Mouse (Mus musculus) layer of hippocampus, adult 8-10 months (tissue): ENCODE measurements around the gene Atxn2. TPM values are rescaled to one million over a fixed set of nuclear protein-coding genes. Genes with fewer than 3 reads are reported as not detected.
"Not testable (repeated sequence)": the region's sequence is repeated elsewhere in the genome, so short reads cannot be mapped to it uniquely, and the experiment has no call there.

Experiments
- DNase-seq, 2 experiments: peaks; one replicate each; pipeline ENCODE4 v3.0.0; 2022; ENCODE audit warnings: low spot score in 2 of 2
- total RNA-seq, 4 experiments: library from RNA; stranded (reverse); gene quantifications; 2 replicates each; pipeline ENCODE4 v1.2.4; 2022

Atxn2 gene
- total RNA-seq, 4 experiments from 2014 or later: 190 to 238 (median 231) TPM

DNA sequence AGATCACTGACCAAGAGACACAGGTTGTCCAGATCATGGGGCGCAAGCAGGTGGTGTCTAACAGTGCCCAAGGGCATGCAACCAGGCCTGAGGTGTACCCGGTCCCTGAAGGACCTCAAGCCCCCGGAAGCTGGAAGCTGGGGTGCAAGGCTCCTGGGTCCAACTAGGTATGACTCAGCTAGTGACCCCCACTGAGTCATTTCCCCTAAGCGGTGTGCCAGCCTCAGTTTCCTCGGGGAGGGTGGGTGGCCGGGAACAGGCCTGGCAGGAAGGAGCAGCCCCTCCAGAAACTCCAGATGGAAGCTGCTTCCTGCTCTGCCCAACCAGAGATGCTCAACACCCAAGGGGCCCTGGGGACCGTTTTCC is 123.1 kb downstream of the Atxn2 start:
- no peak for DNase-seq

DNA sequence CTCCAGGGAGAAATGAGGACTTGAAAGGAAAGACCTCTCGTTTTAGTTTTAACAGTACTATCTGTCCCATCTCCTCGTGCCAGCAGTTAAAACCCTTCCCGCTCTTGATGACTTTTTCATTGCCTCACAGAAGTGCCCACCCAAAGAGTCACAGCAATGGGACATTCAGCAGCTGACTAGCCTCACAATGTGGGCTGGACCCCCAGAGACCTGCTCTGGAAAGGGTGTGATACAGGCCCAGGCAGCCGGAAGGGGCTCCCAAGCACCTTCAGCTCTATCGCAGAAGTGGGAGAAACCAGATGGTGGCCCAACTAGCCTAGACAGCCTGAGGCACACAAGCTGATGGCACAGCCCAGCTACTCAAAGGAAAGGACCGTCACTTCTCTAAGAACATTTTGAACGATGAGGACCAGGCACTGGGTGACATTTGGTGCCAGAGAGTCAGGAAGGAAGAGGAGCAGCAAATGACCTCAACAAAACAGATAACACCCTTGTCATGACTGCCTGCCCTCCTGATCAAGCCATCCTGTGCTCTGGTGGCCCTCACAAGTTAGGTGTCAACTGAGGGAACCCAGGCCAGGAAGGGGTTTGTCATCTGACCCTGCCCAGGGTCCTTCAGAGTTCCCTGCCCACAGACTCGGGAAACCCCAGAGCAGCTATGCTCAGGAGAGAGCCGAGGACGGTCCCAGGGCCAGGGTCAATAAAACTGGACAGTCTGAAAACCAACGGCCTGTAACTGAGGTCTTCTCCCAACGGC is 124.0 kb downstream of the Atxn2 start:
- no peak for DNase-seq

DNA sequence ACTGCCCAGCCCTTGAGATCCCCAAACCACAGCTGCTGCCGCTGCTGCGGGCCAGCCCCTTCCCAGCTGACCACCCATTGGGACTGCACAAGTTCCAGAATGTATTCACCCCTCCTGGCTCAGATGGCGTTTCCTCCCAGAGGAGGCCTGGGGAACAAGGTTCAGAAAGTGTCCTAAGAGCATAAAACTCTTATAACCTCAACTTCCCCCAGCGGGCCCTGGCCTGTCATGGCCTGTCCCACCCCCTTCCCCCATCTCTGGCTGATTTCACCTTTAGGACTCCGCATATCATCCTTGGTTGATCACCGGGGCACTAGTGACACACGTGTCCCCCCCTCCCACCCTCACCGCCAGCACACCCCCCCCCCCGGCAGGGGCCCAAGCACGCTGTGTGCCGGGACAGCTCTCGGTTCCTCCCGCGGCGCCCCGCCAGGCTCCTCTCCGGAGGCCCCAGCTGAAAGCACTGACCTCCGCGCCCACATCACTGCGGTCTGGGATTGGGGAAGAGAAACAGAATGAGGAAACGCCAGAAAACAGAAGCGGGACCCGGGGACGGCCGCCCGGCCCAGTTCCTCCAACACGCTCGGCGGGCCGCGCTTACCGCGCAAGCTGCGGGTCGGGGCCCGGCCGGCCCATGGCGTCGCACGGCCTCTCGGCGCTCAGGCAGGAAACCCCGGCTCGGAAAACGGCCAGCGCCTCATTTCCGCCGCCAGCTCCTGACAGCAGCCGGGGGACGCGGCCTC is 125.0 kb downstream of the Atxn2 start:
- no peak for DNase-seq

DNA sequence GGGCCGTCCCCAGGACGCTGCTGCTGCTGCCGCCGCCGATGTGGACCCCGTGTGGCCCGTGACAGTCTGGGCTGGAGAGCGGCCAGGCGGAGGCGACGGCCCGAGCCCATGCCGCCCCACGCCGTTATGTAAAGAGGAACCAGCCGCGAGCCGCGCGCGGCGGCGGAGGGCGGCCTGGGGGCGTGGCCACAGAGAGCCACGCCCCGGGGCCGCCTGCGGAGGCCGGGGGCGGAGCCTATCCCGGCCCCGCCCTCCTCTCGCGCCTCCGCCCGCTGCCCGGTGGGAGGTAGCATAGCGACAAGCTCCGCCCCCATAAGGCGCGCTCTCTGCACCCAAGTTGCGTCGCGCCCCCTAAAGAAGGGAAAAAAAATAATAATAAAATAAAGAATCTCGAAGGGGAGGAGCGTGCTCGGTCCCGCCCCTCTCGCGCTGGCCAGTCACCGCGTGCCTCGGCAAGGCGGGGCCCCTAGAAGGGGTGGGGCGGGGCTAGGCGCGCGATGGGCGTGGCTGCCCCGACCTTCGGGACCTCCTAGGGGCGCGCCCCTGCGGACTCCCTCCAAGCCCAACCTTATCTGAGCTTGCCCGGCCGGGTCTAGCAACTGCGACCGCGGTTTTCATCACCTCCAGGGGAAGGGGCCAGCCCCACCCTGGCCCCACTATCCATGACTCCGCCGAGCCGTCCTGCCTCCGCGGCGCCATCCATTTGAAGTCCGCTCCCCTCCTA is 125.7 kb downstream of the Atxn2 start:
- peak; percentile 67 to 73 for DNase-seq

DNA sequence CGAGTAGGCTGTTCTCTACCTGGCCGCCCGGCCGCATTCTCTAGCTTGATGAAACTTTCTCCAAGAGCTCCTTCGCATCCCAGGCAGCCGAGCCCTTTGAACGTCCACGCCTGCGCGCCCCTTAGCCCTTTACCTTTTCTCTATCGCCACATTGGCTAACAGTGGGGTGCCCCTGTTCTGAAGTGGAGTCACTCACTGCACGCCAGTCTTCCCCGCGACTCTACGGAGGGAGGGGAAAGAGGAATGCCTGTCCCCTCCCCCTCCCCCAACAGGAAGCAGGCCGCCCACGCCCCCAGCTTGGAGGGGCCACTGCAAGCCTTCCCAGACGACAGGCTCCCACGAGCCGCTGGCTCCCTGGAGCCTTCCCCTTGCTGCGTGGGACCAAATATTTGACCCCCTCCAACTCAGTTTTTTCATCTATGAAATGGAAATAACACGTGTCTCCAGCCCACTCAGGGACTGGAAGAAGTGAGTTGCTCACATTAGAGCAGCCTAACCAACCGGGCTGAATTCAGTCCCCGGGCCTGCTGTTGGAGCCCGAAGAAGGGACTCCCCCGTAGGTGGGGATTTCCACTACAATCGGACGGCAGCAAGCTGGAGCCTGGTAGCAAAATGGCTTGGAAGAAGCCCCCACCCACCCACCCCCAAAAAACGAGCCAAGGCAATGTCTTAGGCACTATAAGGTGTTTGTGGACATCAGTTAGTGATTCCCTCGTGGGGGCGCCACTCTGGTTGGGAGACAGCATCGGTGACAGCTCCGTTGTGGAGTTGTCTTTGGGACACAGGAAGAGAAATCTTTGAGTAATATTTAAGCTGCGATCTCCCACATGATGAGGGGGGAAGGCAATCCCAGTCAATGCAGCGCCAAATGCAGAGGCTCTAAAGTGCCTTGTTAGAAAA is 126.6 kb downstream of the Atxn2 start, which contains the start of gene Sh2b3:
Gene Sh2b3 (minus strand): TSS at position 206 of the 900 bp plus-strand sequence.
- DNase-seq: peak in 1 of 2 experiments; percentile 57

DNA sequence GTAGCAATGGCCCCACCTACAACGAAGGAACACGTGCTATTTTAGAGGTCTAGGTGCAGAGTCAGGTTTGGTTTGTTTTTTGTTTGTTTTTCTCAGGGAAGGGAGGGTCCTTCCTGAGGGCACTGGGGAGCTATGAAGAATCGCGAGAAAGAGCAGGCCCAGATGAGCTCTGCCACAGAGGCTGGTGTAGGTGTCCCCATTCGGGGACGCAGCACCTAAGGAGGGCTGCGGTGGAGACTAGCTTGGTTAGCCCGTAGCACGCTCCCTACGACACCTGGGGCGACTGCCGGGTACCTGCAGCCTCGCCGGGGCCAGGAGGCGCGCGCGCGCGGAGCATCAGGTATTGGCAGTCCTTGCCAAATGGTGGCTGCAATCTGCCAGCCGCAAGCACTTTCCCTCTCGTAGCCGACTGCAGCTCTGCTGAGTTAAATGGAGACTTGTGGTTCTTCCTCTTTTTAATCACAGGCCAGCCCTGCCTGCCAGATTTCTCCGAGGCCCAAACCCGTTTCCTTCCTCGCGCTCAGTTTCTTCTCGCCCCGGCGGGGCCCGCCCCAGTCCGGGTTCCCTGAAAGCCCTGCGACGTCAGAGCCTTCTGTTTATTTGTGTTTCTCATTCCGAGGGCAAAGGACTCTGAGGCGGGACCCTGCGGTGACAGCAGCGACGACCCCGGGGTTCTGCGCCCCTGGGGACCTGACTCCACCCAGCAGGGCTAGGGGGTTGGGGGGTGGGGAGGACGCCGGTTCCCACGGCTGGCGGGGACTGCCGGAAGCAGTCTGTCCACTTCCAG is 127.4 kb downstream of the Atxn2 start:
- no peak for DNase-seq

DNA sequence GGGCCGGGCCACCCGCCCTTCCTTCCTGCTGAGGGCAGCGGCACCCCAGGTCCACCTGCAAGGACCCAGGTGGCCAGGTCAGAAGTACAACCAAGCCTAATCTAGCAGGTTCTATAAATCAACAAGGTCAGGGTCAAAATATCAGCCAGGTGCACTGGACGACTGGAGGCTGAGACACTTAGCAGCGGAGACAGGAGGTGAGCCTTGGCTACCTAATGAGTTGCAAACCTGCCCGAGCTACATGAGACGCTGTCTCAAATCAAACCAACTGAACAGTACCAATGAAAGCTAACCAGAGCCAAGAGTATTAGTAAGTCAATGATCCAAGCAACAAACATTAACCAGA is 128.0 kb downstream of the Atxn2 start:
- no peak for DNase-seq

DNA sequence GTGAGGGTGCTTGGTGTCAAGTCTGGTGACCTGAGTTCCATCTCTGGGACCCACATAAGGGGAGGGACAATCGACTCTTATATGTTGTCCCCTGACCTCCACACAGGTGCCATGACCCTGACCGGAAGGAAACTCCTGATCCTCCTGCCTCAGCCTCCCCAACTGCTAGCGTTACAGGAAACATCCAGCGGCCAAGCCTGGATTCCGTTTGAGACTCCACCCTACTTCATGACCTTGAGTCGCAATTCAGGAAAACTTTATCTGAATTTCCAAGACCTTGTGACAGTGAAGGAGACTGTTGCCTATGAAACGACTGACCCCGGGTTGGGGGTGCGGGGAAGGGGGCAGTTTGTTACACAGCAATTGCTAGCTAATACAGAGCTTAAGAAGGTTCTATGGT is 130.4 kb downstream of the Atxn2 start:
- no peak for DNase-seq

DNA sequence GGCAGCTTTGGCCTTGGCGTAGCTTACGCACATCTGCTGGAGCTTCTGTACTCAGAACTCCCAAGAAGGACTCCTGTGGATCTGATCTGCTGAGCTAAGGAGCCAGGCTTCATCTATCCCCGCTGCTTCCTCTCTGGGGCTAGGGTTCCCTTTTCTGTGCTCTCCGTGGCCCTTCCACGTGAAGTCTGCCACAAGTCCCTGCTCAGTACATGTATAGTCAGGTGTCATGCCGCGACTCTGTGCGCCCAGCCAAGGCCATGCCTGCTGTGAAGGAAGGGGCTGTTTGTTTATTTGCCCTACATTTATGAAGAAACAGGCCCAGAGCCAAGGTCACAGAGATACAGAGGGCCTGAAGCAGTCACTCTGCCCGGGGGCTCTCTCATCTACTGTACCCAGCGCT is 130.8 kb downstream of the Atxn2 start:
- no peak for DNase-seq

DNA sequence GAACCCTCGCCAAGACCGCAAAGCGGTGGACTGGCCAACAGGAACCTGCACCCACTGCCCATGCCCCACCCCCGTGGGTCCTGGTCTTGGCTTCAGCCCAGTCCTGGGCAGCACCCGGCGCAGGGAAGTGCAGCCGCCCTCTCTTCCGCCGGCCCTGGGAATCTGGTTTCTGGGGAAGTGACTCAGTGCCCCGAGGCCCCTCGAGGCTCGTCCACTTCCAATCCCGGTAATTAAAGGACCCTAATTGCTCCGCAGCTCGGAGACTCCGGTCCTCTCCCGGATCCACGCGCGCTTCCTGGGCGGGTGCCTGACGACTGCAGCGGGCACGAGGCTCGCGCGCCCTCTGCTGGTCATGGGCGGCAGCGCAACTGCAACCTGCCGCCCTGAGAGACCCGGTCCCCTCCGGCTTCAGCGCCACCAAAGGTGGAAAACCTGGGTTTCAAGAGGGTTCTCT is 131.6 kb downstream of the Atxn2 start:
- DNase-seq: peak in 1 of 2 experiments; percentile 77

DNA sequence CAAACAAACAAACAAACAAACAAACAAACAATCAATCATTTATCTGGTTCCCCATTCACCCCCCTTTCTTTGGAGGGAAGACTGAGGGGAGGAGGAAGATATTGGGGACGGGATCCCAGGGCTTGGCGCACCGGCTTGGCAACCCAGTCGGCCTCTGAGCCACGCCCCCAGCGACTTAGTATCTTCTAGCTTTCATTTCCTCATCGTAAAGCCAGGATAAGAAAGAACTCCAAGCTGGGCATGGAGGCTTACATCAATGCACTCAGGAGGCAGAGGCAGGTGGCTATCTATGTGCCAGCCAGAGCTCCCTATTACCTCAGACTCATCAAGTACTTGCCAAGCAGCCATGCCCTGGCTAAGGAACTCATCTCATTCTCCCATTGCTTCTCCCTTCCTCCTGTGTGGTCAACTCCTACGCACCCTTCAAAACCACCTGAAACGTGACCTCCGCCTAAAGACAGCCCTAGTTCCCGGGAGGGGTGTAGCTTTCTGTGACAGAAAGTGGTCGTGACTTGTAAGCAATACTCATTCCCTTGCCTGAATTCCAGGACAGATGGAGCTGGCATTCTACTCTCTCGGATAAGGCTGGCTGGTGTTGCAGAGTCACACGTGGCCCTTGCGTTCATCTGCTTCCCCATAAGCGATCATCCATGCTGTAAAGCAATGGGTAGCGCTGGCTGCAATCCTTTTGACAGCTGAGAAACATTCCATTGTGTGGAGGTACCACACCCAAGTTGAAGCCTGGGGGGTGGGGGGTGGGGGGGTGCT is 132.2 kb downstream of the Atxn2 start:
- no peak for DNase-seq

DNA sequence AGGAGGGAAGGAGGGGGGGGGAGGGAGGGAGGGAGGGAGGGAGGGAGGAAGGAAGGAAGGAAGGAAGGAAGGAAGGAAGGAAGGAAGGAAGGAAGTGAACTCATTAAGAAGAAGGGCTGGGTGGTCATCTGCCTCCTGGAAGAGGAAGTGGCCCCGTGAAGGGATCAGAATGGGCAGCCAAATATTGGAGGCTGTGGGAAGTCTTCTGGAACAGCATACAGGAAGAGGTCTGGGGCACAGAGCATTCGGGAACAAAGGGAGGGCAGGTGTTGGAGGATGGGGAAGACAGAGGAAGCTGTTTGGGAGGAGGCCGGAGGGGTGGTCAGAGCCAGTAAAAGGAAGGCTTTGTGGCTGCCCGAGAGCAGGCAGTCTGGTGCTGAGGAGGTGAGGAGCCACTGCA is 134.2 kb downstream of the Atxn2 start:
- DNase-seq: no peak

DNA sequence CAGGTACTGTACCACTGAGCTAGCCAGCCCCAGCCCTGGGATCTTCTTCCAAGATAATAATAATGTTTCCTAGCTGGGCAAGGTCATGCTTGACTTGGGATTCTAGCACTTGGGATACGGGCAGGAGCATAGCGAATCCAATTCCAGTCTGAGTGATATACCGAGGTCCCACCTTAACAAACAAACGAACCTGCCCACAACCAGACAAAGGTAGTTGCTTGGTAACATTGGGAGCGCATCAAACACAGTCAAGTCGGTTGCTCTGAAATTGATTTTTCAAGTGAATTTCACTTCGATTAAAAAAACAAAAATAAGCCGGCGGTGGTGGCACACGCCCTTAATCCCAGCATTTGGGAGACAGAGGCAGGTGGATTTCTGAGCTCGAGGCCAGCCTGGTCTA is 135.2 kb downstream of the Atxn2 start:
- DNase-seq: no peak

DNA sequence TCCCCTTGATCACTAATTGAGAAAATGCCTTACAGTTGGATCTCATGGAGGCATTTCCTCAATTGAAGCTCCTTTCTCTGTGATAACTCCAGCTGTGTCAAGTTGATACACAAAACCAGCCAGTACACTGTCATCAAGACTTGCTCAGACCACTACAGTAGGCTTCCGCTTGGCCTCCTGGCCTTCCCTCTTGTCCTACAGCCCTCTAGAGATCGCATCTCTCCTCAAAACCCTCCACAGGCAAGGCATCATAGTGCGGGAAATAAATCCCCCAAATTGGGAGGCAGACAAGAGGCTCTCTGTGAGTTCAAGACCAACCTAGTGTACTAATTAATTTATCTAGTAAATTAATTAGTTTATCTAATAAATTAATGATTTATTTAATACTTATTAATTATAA is 136.1 kb downstream of the Atxn2 start:
- DNase-seq: not testable (repeated sequence)

DNA sequence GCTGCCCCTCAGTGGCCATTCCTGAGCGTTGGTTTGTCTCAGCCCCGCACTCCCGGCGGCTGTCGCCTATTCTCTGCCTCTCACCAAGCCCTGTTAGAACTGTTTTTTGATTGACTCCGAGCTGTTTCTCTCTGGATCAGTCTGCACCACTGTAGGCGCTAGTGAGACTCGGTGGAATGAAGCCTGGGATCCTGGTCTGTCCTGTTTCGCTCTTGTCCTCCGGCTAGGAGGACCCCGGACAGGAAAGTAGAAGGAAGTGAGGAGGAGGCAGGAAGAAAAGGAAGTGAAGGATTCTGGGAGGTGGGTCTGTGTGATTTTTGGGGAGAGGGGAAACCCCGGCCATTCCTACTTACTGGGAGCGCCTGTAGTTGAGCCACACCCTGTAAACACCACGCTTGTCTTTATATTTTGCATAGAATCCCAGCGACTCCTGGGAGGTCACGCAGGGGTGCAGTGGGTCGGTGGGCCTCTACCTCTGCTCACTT is 136.9 kb downstream of the Atxn2 start:
- no peak for DNase-seq

DNA sequence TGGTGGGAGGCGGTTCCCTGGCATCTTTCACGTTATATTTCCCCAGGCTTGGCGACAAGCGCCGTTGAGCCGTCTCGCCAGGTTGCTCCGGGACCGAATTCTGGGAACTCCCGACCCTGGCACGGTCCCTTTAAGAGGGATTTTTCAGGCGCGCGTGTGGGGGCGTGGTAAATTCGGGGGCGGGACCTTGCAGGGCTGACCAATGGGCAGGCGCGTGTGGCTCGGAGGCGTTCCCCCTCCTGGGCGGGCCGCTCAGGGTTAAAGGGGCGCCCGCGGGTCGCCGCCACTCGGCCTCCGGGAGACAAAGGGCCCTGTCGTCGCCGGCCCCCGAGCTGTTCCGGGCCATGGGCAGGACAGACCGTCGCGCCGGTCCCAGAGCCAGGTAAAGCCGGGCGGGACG is 137.6 kb downstream of the Atxn2 start, which contains the start of gene Pheta1:
Gene Pheta1 (plus strand): TSS at position 242 of the 400 bp plus-strand sequence.
- peak; percentile 80 to 89 for DNase-seq

DNA sequence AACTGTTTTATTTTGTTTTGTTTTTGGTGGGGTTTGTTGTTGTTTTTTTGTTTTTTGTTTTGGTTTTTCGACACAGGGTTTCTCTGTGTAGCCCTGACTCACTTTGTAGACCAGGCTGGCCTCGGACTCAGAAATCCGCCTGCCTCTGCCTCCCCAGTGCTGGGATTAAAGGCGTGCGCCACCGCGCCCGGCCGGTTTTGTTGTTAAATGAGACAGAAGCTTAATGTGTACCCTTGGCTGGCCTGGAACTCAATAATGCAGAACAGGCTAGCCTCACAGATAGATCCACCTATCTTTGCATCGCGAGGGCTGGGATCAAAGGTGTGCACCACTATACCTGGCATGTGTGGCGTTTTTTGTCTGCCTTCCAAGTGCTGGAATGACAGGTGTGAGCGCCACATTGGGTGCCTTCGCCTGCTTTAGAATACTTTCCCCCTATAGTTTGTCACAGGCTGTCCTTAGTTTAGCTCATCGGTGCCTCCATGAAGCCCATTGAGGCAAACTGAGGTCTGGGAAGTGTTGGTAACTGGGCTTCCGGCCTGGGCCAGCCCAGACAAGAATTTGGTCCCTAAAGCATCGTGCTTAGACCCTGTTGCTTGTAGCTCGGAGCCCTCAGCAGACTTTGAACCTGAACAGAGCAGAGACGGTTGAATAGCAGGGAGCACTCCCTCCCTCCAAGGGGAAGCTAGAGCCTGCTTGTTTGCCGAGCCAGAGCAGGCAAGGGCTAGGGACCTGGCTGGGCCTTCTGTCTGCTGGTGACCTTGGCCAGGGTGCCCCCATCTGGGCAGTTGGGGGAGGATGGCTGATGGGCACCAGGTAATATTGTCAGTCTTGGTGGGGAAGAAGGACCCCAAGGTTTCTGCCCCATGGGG is 138.6 kb downstream of the Atxn2 start:
- no peak for DNase-seq

DNA sequence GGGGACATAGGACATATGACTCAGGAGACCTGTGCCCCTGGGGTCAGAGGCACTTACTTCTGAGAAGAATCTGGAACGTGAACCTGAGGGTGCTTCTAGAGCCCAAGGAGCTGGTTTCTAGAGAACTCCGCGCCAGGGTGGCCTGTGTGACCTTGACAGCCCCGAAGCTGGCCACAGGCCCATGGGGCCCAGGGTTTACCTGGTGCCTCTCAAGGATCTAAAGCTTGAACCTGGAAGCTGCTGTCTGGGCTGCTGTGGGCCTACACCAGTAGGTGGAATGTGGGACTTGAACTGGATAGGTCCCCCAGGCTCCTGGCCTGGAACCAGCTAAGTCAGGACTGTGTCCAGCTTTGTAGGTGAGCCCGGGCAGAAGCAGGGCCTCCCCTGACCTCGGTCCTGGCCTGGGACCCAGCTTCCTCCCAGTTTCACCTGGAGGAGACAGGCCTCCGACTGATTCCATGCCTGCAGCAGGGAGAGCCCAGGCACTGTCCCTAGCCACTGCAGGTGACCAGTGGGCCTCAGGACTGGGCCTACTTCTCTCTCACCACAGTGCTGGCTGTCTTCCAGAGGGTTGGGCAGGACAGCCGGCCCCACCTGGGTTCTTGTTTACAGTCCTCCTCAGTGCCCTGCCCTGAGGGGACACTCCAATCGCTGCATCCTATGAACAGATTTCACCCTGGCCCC is 142.4 kb downstream of the Atxn2 start:
- no peak for DNase-seq
